Mouse (Mus musculus) E14TG2a.4 (cell line): ENCODE data around the gene Dcaf1.

Source experiments
- CTCF ChIP-seq: conservative IDR thresholded peaks from 2 replicates; pipeline ENCODE4 v1.5.1; 2014; ENCODE audit warnings: low read length
- NANOG ChIP-seq: IDR thresholded peaks from 2 replicates; pipeline ENCODE4 v1.6.1; 2014; ENCODE audit warnings: borderline replicate concordance, low read length, mixed read lengths

DNA sequence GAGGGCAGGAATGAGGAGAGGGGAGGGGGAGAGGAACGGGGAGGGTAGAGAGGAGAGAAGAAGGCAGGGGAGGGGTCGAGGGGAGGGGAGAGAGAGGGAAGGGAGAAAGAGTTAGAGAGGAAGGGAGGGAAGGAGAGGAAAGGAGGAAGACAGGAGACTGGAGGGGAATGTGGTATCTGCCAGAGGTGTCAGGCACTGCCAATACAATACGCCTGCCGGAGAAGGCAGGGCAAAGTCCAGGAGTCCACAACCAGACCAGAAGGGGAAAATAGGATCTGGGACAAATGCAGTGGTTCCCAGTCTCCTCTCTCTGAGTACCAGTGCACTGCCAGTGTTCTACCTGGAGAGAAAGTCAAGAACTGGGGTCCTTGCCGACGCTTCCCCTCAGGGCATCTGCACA, 30.8 kb upstream of the Dcaf1 start:
- TF ChIP-seq CTCF (no peak), NANOG (no peak)
